Mouse (Mus musculus) NIH3T3 (cell line): Measurements from ENCODE around the gene Fbxw4.

Source experiments
- DNase-seq: peaks from one replicate; pipeline ENCODE4 v3.0.0-alpha.2; 2012; ENCODE audit warnings: low read depth

Fbxw4 gene

GRCm38 (mm10) chr19:45615415-45616213 lies 44.5 kb downstream of the Fbxw4 start:
- no peak for DNase-seq

- DNase-seq: peak; percentile 51
Observed at GRCm38 (mm10) chr19:45614928-45615327, 45.2 kb downstream of the Fbxw4 start.

DNA sequence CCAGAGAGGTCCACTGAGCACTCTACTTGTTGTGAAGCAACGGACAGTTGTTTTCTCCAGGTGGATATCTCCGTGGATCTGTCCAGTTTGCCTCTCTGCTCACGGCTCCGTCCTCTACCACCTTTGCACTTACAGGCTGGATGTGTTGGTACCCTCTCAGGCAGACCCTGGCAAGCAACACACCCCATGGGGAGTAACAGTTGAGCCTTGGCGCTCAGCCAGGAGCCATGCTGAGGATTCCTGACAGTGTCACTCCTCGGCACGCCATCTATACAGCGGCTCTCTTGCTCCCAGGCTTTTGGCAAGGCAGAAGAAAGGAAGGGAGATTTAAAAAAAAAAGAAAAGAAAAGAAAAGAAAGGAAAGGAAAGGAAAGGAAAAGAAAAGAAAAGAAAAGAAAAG lies 45.7 kb downstream of the Fbxw4 start:
- DNase-seq: peak; percentile 18

- DNase-seq: no peak
Observed at GRCm38 (mm10) chr19:45610823-45611222, 49.3 kb downstream of the Fbxw4 start.

GRCm38 (mm10) chr19:45608648-45609339 lies 51.3 kb downstream of the Fbxw4 start:
- DNase-seq: no peak

GRCm38 (mm10) chr19:45607479-45607878 lies 52.6 kb downstream of the Fbxw4 start:
- no peak for DNase-seq

DNA sequence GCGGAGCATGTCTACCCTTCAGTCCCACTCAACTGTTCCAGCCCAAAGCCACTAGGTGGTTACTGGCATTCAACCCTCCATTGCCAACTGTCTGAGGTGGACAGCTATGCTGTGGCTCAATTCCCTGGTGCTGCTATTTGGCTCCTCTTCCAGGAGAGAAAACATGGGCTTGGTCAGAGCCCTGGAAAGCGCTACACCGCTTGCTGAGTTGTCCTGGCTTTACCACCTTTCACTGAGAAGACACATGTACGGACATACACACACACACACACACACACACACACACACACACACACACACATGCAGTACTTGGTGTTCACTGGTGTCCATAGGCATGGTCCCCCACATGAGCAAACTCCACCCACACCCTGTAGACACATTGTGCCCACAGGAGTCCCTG lies 53.4 kb downstream of the Fbxw4 start:
- DNase-seq: no peak

DNA sequence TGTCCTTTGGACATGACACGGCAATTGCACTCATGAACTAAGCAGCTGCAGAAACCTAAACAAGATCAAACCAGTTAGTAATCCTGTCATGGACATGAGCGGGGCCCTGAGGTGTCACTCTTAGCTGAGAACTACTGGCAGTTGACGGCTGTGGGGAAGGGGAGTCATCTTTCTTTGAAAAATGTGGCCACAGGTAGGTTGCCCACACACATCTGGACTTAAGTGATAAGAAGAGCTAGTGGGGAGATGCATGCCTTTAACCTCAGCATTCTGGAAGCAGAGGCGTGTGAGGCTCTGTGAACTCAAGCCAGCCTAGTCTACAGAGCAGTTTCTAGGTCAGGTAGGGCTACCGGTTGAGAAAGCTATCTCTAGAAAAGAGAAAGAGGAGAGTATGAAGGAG lies 57.5 kb downstream of the Fbxw4 start:
- no peak for DNase-seq

DNA sequence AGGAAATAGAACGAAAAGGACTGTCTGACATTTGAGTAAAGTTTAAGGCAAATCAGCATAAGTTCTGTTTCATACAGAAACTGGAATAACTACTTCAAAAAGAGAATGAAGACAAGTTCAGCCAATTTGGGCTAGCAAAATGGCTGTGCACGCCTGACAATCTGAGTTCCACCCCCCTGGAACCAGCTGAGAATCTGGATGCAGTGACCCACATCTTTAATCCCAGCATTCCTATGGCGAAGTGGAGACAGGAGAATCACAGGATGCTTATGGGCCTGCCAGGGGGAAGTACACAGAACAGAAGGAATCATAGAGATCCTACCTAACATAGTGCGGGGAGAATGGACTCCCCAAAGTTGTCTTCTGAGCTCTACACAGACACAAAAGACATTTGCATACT lies 63.0 kb downstream of the Fbxw4 start:
- DNase-seq: no peak

DNA sequence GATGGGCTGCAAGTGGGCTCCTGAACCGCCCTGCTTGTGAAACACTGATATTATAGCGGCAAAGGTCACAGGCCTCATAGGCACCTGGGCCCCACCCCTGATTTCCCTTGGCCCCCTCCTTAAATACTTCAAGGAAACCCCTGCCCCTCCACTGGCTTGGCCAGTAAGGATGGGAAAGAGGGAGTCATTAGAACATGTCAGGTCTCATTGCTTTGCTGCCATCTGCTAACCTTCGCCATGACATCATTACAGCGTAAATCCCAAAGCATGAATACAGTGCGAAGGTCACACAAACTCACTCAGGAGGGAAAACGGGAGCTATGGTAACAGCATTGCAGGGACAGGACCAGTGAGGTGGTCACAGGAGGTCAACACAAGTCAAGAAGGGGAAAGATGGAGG lies 63.7 kb downstream of the Fbxw4 start:
- DNase-seq: no peak

DNA sequence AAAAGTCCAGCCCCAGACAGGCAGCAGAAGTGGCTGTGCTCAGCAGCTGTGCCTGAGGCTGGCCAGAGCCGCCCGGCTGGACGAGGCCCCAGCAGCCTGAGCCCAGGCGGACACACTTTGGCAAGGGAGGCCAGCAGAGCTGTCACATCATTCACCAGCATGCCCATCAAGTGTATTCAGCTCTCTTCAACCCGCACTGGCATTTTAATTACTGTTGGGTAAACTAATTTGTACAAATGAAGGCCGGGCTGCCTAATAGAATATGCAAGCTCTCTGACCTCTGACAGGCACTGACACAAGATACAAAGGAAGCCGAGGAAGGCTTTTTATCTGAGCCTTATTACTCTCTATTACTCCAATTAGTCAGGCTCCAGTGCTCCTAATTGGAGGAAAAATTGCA lies 64.1 kb downstream of the Fbxw4 start:
- no peak for DNase-seq

DNA sequence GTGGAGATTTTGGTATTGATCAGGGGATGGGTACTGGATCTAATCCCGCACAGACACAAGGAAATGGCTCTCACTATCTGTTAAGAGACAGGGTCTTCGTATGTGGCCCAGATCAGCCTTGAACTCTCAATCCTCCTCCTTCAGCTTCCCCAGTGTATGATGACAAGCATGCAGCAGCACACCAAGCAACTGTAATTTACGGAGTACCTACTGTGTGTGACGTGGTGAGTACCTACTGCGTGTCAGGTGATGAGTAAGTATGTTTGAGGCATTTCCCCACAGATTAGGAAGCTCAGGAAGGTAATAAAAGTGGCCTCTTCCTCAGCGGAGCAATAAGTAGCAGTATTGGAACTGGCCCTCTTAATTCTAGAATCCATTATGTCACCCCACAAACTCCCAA lies 64.6 kb downstream of the Fbxw4 start:
- DNase-seq: no peak

DNA sequence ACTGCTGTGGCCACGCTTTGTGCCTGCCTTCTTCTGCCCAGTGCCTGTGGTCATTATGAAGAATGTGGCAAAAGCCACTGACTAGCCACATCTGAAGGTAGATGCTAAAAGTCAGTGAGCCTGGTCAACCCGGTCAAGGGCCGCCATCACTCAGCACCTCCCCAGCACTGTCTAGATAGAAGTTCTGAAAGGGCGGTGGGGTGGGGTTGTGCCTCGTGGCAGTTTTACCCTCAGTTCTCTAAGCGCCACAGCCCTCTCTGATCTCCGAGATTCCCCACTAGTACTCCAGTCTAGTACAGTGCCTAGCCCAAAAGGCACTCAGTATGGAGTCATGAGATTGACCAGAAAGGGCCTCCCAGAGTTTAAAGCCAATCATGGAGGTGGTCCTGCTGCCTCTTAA lies 66.0 kb downstream of the Fbxw4 start:
- no peak for DNase-seq

GRCm38 (mm10) chr19:45592916-45593315 lies 67.2 kb downstream of the Fbxw4 start:
- no peak for DNase-seq

- peak; percentile 86 for DNase-seq
Observed at GRCm38 (mm10) chr19:45591704-45592103, 68.4 kb downstream of the Fbxw4 start.

GRCm38 (mm10) chr19:45589761-45590160 lies 70.4 kb downstream of the Fbxw4 start:
- DNase-seq: no peak

DNA sequence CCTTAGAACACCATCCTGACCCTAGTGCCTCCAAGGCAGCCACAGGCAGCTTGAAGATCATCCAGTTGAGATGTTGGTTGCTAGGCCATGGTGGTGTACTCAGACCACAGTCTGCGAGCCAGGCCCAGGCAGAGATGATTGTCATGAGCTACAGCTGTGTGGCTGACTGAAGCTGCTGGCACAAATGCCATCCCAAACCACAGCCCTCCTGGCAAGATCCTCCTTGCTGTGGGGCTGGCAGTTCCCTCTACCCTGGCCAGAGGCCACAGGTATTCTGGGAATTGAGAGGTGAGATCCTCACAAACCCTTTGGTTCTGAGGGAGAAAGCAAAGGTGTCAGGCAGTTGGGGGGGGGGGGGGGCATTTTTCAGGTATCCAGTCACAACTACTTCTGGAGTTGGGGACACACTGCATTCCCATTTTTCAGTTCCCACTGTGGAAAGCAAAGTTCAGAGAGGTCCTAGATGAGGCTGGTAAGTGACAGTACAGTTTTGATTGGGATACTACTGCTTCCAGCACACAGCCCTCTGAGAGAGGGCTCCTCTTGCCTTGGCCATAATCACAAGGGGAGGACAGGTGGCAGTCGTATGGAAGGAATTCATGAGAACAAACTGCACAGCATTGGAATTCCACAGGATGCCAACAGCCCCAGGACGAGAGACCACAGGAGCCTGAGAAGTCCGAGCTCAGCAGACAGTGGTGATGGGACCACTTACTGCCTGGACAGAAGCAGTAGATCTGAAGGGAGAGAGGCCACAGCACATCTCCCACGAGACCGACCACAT lies 72.4 kb downstream of the Fbxw4 start:
- DNase-seq: no peak

DNA sequence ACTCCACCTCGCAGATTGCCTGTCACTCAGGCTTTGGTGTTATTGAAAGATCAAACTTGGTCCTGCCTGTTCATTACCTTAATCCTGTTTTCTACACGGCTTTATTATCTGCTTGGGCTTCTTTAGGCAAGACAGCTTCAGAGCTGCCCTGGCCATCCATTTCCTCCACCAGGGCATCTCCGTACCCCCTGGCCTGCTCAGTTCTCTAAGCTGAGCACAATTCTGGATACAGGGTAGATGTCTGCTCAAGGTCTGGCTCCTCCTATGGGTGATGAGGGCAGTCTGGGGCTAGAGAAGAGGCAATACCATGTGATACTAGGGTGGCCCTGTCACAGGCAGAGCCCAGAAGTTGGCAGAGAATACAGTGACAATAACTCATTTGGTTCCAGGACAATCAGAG lies 73.3 kb downstream of the Fbxw4 start:
- no peak for DNase-seq

- no peak for DNase-seq
Observed at GRCm38 (mm10) chr19:45584856-45585620, 75.1 kb downstream of the Fbxw4 start.

- DNase-seq: no peak
Observed at GRCm38 (mm10) chr19:45583136-45583535, 77.0 kb downstream of the Fbxw4 start.

DNA sequence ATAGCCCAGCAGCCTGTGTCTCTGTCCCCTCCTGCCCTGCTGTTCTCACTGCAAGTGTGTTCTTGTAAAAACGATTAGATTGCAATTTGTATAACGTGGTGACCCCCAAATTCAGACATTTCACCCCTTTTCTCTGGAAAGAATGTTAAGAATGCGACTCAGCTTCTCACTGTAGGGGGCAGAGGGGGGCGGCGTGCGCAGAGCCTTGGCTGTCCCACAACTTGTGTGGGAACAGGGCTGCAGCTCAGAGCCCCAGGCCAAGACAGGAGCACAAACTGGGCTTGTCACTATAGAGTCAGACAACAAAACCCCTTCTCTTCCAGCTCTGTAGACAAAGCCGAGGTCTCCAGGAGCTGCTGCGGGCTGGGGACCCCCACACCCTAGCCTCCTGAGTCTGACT lies 78.0 kb downstream of the Fbxw4 start:
- no peak for DNase-seq

GRCm38 (mm10) chr19:45581257-45581656 lies 78.9 kb downstream of the Fbxw4 start:
- DNase-seq: peak; percentile 78
